ENCODE assay signal across 8 mouse cellular contexts in the genomic region with DNA sequence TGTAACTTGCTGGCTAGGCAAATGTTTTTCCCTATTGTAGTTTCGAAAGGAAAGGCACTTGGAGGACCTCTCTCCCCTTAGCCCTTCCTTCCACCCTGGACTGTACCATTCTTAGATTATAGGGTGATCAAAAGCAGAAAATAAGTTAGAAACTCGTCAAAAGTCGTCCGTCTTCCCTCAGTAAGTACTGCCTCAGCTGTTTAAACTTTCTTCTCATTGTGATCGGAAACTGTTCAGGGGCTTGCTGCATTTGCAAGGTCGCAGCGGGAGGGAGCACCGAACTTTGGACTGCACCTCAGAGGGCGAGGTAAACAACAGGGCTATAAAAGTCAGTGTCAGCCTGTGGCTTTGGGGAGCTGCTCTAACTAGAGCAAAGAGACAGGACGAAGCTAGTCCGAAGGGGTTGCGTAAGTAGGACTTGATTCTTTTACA. TPM values are rescaled to one million over a fixed set of nuclear protein-coding genes. Genes with fewer than 3 reads are reported as not detected.
A peak's percentile ranks its signal among the peaks of the same experiment; 100 is the strongest.
DNase-seq lines count a peak whose midpoint lies in the region; ATAC-seq and TF ChIP-seq lines count a peak whose summit lies in the region.

No protein-coding gene starts in this region.

- peak overlapping the region; percentile 60 for H3K4me3 ChIP-seq in brown adipose tissue, adult 24 weeks (ENCODE audit: insufficient read depth, low read depth, low read length)
- peak overlapping the region; percentile 43 to 67 for H3K4me3 ChIP-seq in heart, embryonic 14.5 days (ENCODE audit: control insufficient read depth in 1 of 2, insufficient read depth in 1 of 2, low read depth in 1 of 2, low read length in 2 of 2)
- H3K4me3 ChIP-seq in liver, embryonic 14.5 days (ENCODE audit: insufficient read depth in 1 of 2, low read depth in 2 of 2, low read length in 2 of 2): peak overlapping the region; percentile 53 to 75
- peak overlapping the region; percentile 72 for H3K4me3 ChIP-seq in testis, adult 2 months (ENCODE audit: control insufficient read depth, low read depth, low read length)

- no peaks in the 10 kb centered on the region for H3K27me3 ChIP-seq in heart, embryonic 14.5 days (ENCODE audit: control insufficient read depth, insufficient read depth, low read length)
- no peaks in the 10 kb centered on the region for H3K27me3 ChIP-seq in liver, embryonic 14.5 days (ENCODE audit: control insufficient read depth, insufficient read depth, low read length)
- H3K27me3 ChIP-seq in testis, adult 2 months (ENCODE audit: control insufficient read depth, insufficient read depth, low read length): no peaks in the 10 kb centered on the region

- DNase-seq in fat pad, adult 2 months (ENCODE audit: extremely low read depth, low read depth, low spot score): peak; percentile 61
- DNase-seq in kidney, postnatal 10 days: peak; percentile 88
- peak; percentile 45 to 52 (median 52) for DNase-seq in liver, embryonic 14.5 days (ENCODE audit: low read depth in 3 of 3, low spot score in 3 of 3)
- peak; percentile 80 for DNase-seq in neural tube, embryonic 10.5 days (ENCODE audit: extremely low spot score, low spot score)

- H3K27ac ChIP-seq in brown adipose tissue, adult 24 weeks (replicated peaks; ENCODE audit: low read depth, low read length): peak overlapping the region; percentile 100
- H3K27ac ChIP-seq in heart, embryonic 14.5 days (replicated peaks in 1 of 2; ENCODE audit: control insufficient read depth in 1 of 2, insufficient read depth in 1 of 2, low read depth in 2 of 2, low read length in 2 of 2): peak overlapping the region; percentile 82 to 99
- peak overlapping the region; percentile 7; the same call in 1 of the 2 replicates for H3K27ac ChIP-seq in liver, embryonic 14.5 days
- peak overlapping the region; percentile 82 for H3K27ac ChIP-seq in testis, adult 2 months (ENCODE audit: control insufficient read depth, insufficient read depth, low read depth, low read length)

- peak; percentile 57; the same call in 1 of the 2 replicates for TF ChIP-seq POLR2A in testis, adult 2 months (IDR thresholded peaks at IDR 0.05; ENCODE audit: control insufficient read depth, low read depth, low read length)

- H3K36me3 ChIP-seq in heart, embryonic 14.5 days (ENCODE audit: control insufficient read depth, insufficient read depth, low read length): peaks cover 12% of the 10 kb centered on the region
- no peaks in the 10 kb centered on the region for H3K36me3 ChIP-seq in liver, embryonic 14.5 days (replicated peaks; ENCODE audit: control insufficient read depth, insufficient read depth, low read depth)
- H3K36me3 ChIP-seq in testis, adult 2 months (ENCODE audit: control insufficient read depth, insufficient read depth, low read length): no peaks in the 10 kb centered on the region

- H3K9ac ChIP-seq in heart, embryonic 14.5 days (ENCODE audit: low read length): peak overlapping the region; percentile 73
- peak overlapping the region; percentile 38 for H3K9ac ChIP-seq in liver, embryonic 14.5 days (replicated peaks)

- peaks cover 15% of the 10 kb centered on the region for H3K4me1 ChIP-seq in brown adipose tissue, adult 24 weeks (ENCODE audit: control insufficient read depth, insufficient read depth, insufficient read length, low read length)
- peaks cover 2 to 6% of the 10 kb centered on the region in 2 experiments; a peak in 1 of 4 replicates for H3K4me1 ChIP-seq in heart, embryonic 14.5 days (ENCODE audit: control insufficient read depth in 2 of 2, insufficient read depth in 2 of 2, low read length in 2 of 2)
- H3K4me1 ChIP-seq in liver, embryonic 14.5 days (replicated peaks; ENCODE audit: control insufficient read depth in 2 of 2, insufficient read depth in 2 of 2, low read length in 1 of 2): peaks cover 0 to 7% of the 10 kb centered on the region in 2 experiments; a peak in 3 of 4 replicates
- 0 out of 2 replicates have a peak, but pooled peaks cover 2% of the 10 kb centered on the region for H3K4me1 ChIP-seq in testis, adult 2 months (ENCODE audit: control insufficient read depth, insufficient read depth, low read length)

- H3K4me2 ChIP-seq in heart, embryonic 14.5 days (ENCODE audit: low read length): peak overlapping the region; percentile 65
- peak overlapping the region; percentile 58 for H3K4me2 ChIP-seq in liver, embryonic 14.5 days (ENCODE audit: low read depth)

- WGBS in heart, embryonic 14.5 days: 3% methylated on average over 12 of the region's 12 CpGs
- WGBS in liver, embryonic 14.5 days (ENCODE audit: insufficient replicate concordance): 1% methylated on average over 12 of the region's 12 CpGs

- no peaks in the 10 kb centered on the region for H3K9me3 ChIP-seq in heart, embryonic 14.5 days (ENCODE audit: control insufficient read depth, low read length)
- H3K9me3 ChIP-seq in liver, embryonic 14.5 days (ENCODE audit: control insufficient read depth, low read length): no peaks in the 10 kb centered on the region

- no peak for TF ChIP-seq EP300 in liver, embryonic 14.5 days (IDR thresholded peaks at IDR 0.05; ENCODE audit: low read depth)

- ATAC-seq in CD4-positive, CD25-positive, alpha-beta regulatory T cell, adult 4 months: peak; percentile 73
- ATAC-seq in heart, embryonic 14.5 days (ENCODE audit: insufficient number of reproducible peaks, insufficient read depth, low FRiP score, low read depth): peak; percentile 82
- ATAC-seq in liver, embryonic 14.5 days (ENCODE audit: insufficient read depth): peak; percentile 83

- no peak for TF ChIP-seq CTCF in liver, embryonic 14.5 days (IDR thresholded peaks at IDR 0.05; ENCODE audit: low read depth)
- TF ChIP-seq CTCF in testis, adult 2 months (IDR thresholded peaks at IDR 0.05; ENCODE audit: control insufficient read depth, insufficient read depth, insufficient replicate concordance, low read depth, low read length): no peak

RNA-seq across cellular contexts. Expression of gene Selenop, which starts 2.3 kb away (rescaled TPM):
- 100 to 1,000 TPM; 163 to 171 TPM for polyA plus RNA-seq in CD4-positive, CD25-positive, alpha-beta regulatory T cell, adult 4 months (2017; shearing (Covaris generic))
- 768 and 1,045 TPM in 2 replicates for polyA plus RNA-seq in brown adipose tissue, adult 24 weeks (2012; ENCODE audit: insufficient read depth, insufficient read length, missing spikeins)
- polyA plus RNA-seq in heart, embryonic 14.5 days (2014; fragmentation: Nextera tagmentation; extraction: Ambion mirVana): 178 and 180 TPM in 2 replicates
- 205 and 242 TPM in 2 replicates for polyA plus RNA-seq in liver, embryonic 14.5 days (2012; rRNA removed)
- polyA plus RNA-seq in liver, embryonic 14.5 days (2014; fragmentation: Nextera tagmentation; extraction: Ambion mirVana): 465 and 470 TPM in 2 replicates
- 21.4 and 22.4 TPM in 2 replicates for polyA plus RNA-seq in testis, adult 2 months (2012; rRNA removed)

RNA-seq across cellular contexts. Expression of gene Ccdc152, which starts 32.7 kb away (rescaled TPM):
- polyA plus RNA-seq in CD4-positive, CD25-positive, alpha-beta regulatory T cell, adult 4 months (2017; shearing (Covaris generic)): 1 to 10 TPM in 1 of 2 experiments, under 1 TPM in 1; 0.89 to 1.4 TPM
- polyA plus RNA-seq in brown adipose tissue, adult 24 weeks (2012; ENCODE audit: insufficient read depth, insufficient read length, missing spikeins): 7.4 TPM in 1 of 2 replicates, not detected in the other
- 0.18 and 0.35 TPM in 2 replicates for polyA plus RNA-seq in heart, embryonic 14.5 days (2014; fragmentation: Nextera tagmentation; extraction: Ambion mirVana)
- 0.90 and 2.7 TPM in 2 replicates for polyA plus RNA-seq in liver, embryonic 14.5 days (2012; rRNA removed)
- 0.56 and 0.95 TPM in 2 replicates for polyA plus RNA-seq in liver, embryonic 14.5 days (2014; fragmentation: Nextera tagmentation; extraction: Ambion mirVana)
- 0.70 and 0.77 TPM in 2 replicates for polyA plus RNA-seq in testis, adult 2 months (2012; rRNA removed)

Comparison
In these comparisons a context has a peak if more than half of its experiments do, and no peak if none do; other contexts are left out.
1. Peak in every context shown above with its lines: DNase-seq, ATAC-seq, H3K4me3 ChIP-seq and H3K27ac ChIP-seq.
2. H3K27ac ChIP-seq: peak in every context shown above with its lines; median percentile 100 in brown adipose tissue, adult 24 weeks; 90 in heart, embryonic 14.5 days; 82 in testis, adult 2 months; 7 in liver, embryonic 14.5 days.